Mouse (Mus musculus) heart, embryonic 11.5 days (tissue): ENCODE measurements around the gene Lcp2. TPM values are rescaled to one million over a fixed set of nuclear protein-coding genes. Genes with fewer than 3 reads are reported as not detected.

Experiments
- ATAC-seq: fragments of 200-750 bp; cut with Nextera tagmentation; replicated peaks from 2 replicates; pipeline ENCODE4 v1.8.0; 2017; ENCODE audit warnings: moderate library complexity; ENCODE audit not compliant: insufficient number of reproducible peaks, low FRiP score, low TSS enrichment
- H3K27ac ChIP-seq: fragments of 300-500 bp; sonication (generic); 2 replicates; pipeline ENCODE4 v1.5.1; 2014; ENCODE audit warnings: mild to moderate bottlenecking, low read depth, low read length
- H3K27me3 ChIP-seq: fragments of 300-500 bp; sonication (generic); 2 replicates; pipeline ENCODE4 v1.6.1; 2014; ENCODE audit warnings: mild to moderate bottlenecking, low read length, mixed read lengths; ENCODE audit not compliant: control insufficient read depth, insufficient read depth
- H3K36me3 ChIP-seq: fragments of 300-500 bp; sonication (generic); 2 replicates; pipeline ENCODE4 v1.6.1; 2014; ENCODE audit warnings: mild to moderate bottlenecking, low read length, moderate library complexity, mixed read lengths; ENCODE audit not compliant: control insufficient read depth, insufficient read depth
- H3K4me1 ChIP-seq: fragments of 300-500 bp; sonication (generic); 2 replicates; pipeline ENCODE4 v1.6.1; 2014; ENCODE audit warnings: low read length; ENCODE audit not compliant: control insufficient read depth, insufficient read depth
- H3K4me2 ChIP-seq: fragments of 300-500 bp; sonication (generic); 2 replicates; pipeline ENCODE4 v1.6.1; 2014; ENCODE audit warnings: mild to moderate bottlenecking, moderate library complexity
- H3K4me3 ChIP-seq: fragments of 300-500 bp; sonication (generic); 2 replicates; pipeline ENCODE4 v1.5.1; 2014; ENCODE audit warnings: low read depth, low read length
- H3K9ac ChIP-seq: fragments of 300-500 bp; sonication (generic); 2 replicates; pipeline ENCODE4 v1.6.1; 2014; ENCODE audit warnings: mild to moderate bottlenecking, low read depth, low read length, moderate library complexity
- H3K9me3 ChIP-seq: fragments of 300-500 bp; sonication (generic); replicated peaks from 2 replicates; pipeline ENCODE4 v1.6.1; 2016; ENCODE audit warnings: low read length; ENCODE audit not compliant: control insufficient read depth
- WGBS: fragments of 180-500 bp; shearing (Covaris S2); extraction: QIAGEN DNeasy Blood & Tissue Kit; methylation state at CpG from one replicate; pipeline ENCODE4 v1.1.7; 2014; ENCODE audit not compliant: insufficient replicate concordance; 5-methylcytosine and 5-hydroxymethylcytosine counted together
- polyA plus RNA-seq: library from polyadenylated mRNA; unstranded; fragments of >200 nt; fragmentation: Nextera tagmentation; extraction: Ambion mirVana; gene quantifications from 2 replicates; pipeline ENCODE4 v1.2.1, GENCODE M21; 2014

Lcp2 gene
- polyA plus RNA-seq = 1.7 and 1.9 TPM in 2 replicates

DNA sequence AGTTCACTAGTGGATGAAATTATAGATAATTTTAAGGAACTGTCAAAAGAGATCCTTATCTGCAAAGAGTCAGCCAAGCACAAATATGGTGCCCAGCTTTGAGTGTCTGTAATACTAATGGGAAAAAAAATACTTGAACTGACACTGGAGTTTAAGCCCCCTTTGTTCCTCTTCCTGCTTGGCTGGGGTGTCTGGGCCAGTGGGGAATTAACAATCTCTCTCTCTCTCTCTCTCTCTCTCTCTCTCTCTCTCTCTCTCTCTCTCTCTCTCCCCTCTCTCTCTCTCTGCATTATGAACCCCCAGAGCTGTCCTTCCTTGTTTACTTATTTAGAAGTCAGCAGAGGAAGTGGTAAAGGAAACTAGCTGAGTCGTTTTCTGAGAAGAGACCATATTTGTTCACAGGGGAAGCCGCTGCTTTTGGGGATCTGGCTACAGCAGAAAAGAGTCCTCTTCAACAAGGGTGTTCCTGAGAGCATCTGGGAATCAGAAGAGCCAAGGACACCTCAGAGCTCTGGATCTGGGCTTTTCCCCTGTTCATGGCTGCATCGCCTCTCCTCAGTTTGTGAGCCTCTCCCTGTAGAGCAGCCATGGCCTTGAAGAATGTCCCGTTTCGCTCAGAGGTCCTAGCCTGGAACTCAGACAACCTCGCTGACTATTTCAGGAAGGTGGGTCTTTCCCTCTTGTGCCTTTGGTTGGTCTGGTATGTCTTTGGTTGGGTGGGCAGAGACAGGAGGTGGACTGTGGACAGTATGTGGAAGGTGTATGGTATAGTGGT lies at the start of gene Lcp2:
TSS of gene Lcp2 (plus strand) at position 154 of the 775 bp plus-strand sequence.
- H3K9me3 ChIP-seq = no peaks in the 10 kb centered on the region
- H3K36me3 ChIP-seq = no peaks in the 10 kb centered on the region
- no peaks in the 10 kb centered on the region for H3K4me1 ChIP-seq
- H3K9ac ChIP-seq = no peak within 1 kb of the TSS
- no peak within 1 kb of the TSS for H3K27ac ChIP-seq
- no peak for ATAC-seq
- H3K4me2 ChIP-seq = no peak within 1 kb of the TSS
- WGBS = 75% methylated on average over 6 of the region's 6 CpGs
- H3K27me3 ChIP-seq = no peaks in the 10 kb centered on the region
- H3K4me3 ChIP-seq = no peak within 1 kb of the TSS

DNA sequence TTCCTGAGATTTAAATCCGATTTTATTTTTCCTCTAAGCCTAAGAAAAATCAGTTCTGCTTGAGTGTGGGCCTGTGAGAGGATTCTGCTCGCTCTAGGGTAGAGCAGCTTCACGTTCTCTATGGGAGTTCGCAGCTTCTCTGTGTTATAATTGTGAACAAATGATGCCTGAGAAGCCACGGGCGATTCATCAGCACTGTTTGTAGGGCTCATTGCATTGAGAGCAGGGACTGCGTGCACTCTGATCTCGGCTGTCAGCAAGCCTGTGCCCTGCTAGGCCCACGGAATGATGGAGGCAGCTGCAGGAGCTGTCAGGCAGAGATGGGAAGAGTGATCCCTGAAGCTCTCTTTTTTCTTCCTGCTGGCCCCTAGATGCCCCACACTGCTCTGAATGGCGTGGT lies 48.5 kb upstream of the Lcp2 start:
- H3K4me3 ChIP-seq = no peak overlapping the region
- H3K9me3 ChIP-seq = no peaks in the 10 kb centered on the region
- no peak overlapping the region for H3K9ac ChIP-seq
- no peak overlapping the region for H3K27ac ChIP-seq
- ATAC-seq = no peak
- no peaks in the 10 kb centered on the region for H3K4me1 ChIP-seq
- H3K36me3 ChIP-seq = no peaks in the 10 kb centered on the region
- H3K27me3 ChIP-seq = peaks cover 11% of the 10 kb centered on the region; the same call in 1 of the 2 replicates
- 53% methylated on average over 10 of the region's 10 CpGs for WGBS
- H3K4me2 ChIP-seq = no peak overlapping the region

GRCm38 (mm10) chr11:34000416-34000815 lies 46.3 kb upstream of the Lcp2 start:
- H3K27ac ChIP-seq = no peak overlapping the region
- no peak overlapping the region for H3K4me2 ChIP-seq
- H3K9me3 ChIP-seq = no peaks in the 10 kb centered on the region
- H3K36me3 ChIP-seq = no peaks in the 10 kb centered on the region
- no peak overlapping the region for H3K4me3 ChIP-seq
- H3K27me3 ChIP-seq = no peaks in the 10 kb centered on the region
- H3K4me1 ChIP-seq = no peaks in the 10 kb centered on the region
- 75% methylated on average over 3 of the region's 3 CpGs for WGBS
- no peak overlapping the region for H3K9ac ChIP-seq
- no peak for ATAC-seq

- H3K4me2 ChIP-seq = no peak overlapping the region
- no peak overlapping the region for H3K9ac ChIP-seq
- H3K4me1 ChIP-seq = no peaks in the 10 kb centered on the region
- H3K36me3 ChIP-seq = no peaks in the 10 kb centered on the region
- no peak for ATAC-seq
- H3K9me3 ChIP-seq = no peaks in the 10 kb centered on the region
- H3K27ac ChIP-seq = no peak overlapping the region
- no peaks in the 10 kb centered on the region for H3K27me3 ChIP-seq
- 8% methylated on average over 5 of the region's 5 CpGs for WGBS
- no peak overlapping the region for H3K4me3 ChIP-seq
Measured at GRCm38 (mm10) chr11:34001938-34002592, 44.7 kb upstream of the Lcp2 start.

DNA sequence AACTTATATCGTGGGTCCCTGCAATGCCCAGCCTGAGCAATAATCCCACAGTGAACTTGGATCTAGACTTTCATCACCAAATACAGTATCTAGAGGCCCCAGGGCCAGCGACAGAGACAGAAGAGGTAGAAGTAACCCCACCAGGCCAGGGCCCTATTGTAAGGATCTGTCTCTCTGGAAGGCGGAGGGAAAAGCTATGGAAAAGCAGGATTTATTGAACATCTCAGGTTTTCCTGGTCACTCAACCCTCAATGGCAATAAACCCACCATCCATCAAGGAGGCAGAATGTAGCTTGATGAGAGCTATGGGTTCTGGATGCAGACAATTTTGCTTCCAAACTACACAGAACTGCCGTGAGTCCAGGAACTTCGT lies 44.1 kb upstream of the Lcp2 start:
- Histone ChIP-seq H3K9me3 (no peaks in the 10 kb centered on the region), H3K9ac (no peak overlapping the region), H3K27me3 (no peaks in the 10 kb centered on the region), H3K4me1 (no peaks in the 10 kb centered on the region), H3K4me3 (no peak overlapping the region), H3K27ac (no peak overlapping the region), H3K4me2 (no peak overlapping the region), H3K36me3 (no peaks in the 10 kb centered on the region)
- ATAC-seq = no peak
- WGBS = 67% methylated on average over 5 of the region's 5 CpGs

- H3K27ac ChIP-seq = no peak overlapping the region
- no peak for ATAC-seq
- WGBS = 54% methylated on average over 2 of the region's 2 CpGs
Measured at GRCm38 (mm10) chr11:34007616-34008015, 39.1 kb upstream of the Lcp2 start.

DNA sequence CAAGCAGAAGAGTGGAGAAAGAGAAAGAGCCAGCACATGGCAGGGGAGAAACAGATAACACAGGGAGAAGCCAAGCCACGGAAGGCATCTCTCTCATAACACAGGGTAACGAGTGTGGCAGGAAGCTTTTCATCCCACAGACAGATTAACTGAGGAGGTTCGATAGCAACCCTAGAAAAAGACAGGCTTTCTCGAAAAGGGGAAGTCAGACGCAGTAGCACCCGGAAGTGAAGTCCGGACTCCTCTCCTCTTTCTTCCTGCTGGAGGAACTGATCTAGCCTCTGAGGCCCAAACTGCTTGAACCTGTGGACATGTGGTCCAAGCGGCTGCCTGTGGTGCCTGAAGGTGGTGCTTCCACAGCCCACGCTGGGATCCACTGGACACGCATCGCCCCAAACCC lies 38.5 kb upstream of the Lcp2 start:
- no peak overlapping the region for H3K4me2 ChIP-seq
- 69% methylated on average over 11 of the region's 11 CpGs for WGBS
- H3K9ac ChIP-seq = no peak overlapping the region
- no peaks in the 10 kb centered on the region for H3K27me3 ChIP-seq
- H3K27ac ChIP-seq = no peak overlapping the region
- no peak for ATAC-seq
- H3K4me3 ChIP-seq = no peak overlapping the region
- no peaks in the 10 kb centered on the region for H3K36me3 ChIP-seq
- 0 out of 2 replicates have a peak, but pooled peaks cover 2% of the 10 kb centered on the region for H3K4me1 ChIP-seq
- no peaks in the 10 kb centered on the region for H3K9me3 ChIP-seq

More at GRCm38 (mm10) chr11:34007616-34008015, 39.1 kb upstream of the Lcp2 start:
- no peak overlapping the region for H3K9ac ChIP-seq
- no peak overlapping the region for H3K4me3 ChIP-seq
- no peak overlapping the region for H3K4me2 ChIP-seq
- H3K27me3 ChIP-seq = no peaks in the 10 kb centered on the region
- H3K4me1 ChIP-seq = 0 out of 2 replicates have a peak, but pooled peaks cover 2% of the 10 kb centered on the region
- H3K9me3 ChIP-seq = no peaks in the 10 kb centered on the region
- H3K36me3 ChIP-seq = no peaks in the 10 kb centered on the region

DNA sequence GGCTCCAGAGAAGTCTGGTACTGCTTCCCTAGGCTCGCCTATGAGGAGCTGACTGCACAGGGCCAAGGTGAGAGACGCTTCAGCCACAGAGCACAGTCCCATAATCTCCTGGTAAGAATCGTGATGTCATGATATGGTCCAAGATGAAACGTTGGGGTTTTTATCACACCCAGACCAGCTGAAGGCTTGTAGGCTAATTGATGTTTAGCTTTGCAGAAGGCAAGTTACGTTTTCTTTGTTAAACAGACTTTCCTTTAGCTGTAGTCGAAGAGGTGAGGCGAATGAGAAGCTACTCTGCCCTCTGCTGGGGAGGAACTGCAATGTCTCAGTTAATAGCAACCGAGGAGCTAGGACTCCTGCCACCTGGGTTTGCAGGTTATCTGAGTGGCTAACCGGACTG lies 38.0 kb upstream of the Lcp2 start:
- H3K4me1 ChIP-seq = 0 out of 2 replicates have a peak, but pooled peaks cover 2% of the 10 kb centered on the region
- H3K36me3 ChIP-seq = no peaks in the 10 kb centered on the region
- H3K4me2 ChIP-seq = no peak overlapping the region
- no peaks in the 10 kb centered on the region for H3K27me3 ChIP-seq
- H3K9me3 ChIP-seq = no peaks in the 10 kb centered on the region
- H3K4me3 ChIP-seq = no peak overlapping the region
- ATAC-seq = no peak
- no peak overlapping the region for H3K9ac ChIP-seq
- H3K27ac ChIP-seq = no peak overlapping the region
- WGBS = 40% methylated on average over 9 of the region's 9 CpGs
